Mouse (Mus musculus): ENCODE measurements at regions not wholly inside any gene's neighbourhood (a gene's known extent, or its start where the extent isn't known, plus 50 kb on each side); places are given as distances from the start of the nearest gene placed in this dataset.
A peak's percentile ranks its signal among the peaks of the same experiment; 100 is the strongest.

DNA sequence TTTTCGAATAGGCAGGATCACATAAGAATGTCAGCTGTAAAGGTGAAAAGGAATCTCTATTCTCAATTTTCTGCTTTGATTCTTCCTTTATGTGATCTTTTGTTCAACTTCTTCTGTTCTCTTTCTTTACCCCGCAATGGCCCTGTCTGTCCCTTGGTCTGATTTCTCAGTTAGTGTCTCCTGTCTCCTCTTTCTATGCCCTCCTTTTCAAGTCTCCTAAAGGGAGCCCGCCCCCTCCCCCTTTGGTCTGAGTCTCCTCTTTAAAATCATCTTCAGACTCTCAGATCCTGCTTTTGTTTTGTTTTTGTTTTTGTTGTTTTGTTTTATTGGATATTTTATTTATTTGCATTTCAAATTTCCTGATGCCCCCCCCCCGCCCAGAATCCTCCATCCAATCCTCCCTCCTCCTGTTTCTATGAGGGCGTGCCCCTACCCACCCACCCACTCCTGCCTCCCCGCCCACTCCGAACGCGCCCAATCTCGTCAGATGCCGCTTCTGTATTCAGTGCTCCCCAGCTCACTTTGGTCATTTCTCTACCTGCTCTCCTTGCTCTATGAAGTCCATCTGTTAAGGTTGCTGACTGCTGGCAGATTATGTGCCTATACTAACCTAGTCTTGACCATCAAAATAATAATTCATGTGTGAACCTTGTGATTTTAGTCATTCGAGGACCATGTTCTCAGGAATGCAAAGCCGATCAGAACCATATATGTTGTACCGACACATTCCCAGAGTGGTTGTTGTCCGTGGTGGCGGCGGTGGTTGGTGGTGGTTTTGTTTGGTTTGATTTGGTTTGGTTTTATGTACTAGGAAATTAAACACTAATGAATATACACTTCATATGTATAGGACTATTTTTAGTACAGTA lies 487.9 kb upstream of the Adam24 start:
- DNase-seq (ENCODE audit: low spot score), result no peak

DNA sequence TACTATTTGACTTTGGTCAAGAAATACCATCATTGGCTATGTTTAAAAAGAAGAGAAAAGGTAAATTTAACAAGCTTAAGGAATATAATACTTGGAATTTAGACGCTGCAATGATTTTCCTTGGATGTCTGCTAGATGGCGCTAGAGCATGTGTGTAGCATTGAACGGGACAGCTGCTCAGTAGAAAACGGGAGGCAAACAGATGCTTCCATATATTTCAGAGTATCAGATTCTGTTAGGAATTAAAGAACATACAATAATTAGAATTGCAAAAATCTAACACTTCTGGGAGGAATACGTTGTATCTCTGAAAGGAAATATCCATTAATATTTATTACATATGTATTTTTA lies 487.3 kb upstream of the Adam24 start:
- peak; percentile 75 for DNase-seq (ENCODE audit: low spot score)

DNA sequence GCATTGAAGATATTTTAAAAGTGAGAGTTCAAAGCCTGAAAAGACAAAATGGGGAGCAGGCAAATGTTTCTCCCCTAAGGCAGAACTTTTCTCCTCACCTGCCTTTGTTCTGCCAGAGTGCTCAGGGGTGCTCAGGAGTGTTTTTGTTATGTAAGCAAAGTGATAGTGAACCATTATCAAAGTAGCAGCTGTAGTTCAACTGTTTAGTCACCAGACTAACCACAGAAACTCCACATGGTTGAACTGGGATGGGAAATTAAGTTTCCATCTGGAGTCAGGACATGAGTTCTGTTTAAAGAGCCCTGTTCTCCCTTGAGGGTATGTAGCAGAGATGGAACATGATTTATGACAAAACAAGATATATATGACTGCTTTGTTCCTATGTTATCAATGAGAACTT lies 482.6 kb upstream of the Adam24 start:
- DNase-seq (ENCODE audit: low spot score), result no peak

DNA sequence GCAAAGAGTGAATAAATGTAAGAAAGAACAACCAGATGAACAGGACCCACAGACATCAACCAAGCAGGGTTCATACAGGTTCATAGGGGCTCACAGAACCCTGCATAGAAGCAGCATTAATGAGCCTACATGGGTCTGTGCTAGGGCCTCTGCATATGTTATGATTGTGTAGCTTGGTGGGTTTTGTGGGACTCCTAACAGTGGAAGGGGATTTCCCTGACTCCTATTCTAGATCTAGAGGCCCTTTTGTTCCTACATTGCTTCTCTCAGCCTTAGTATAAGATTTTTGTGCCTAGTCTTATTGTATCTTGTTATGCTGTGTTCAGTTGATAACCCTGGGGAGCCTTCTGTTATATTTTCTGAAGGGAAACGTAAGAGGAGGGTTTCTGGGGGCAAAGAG lies 481.7 kb upstream of the Adam24 start:
- DNase-seq (ENCODE audit: low spot score), result no peak

DNA sequence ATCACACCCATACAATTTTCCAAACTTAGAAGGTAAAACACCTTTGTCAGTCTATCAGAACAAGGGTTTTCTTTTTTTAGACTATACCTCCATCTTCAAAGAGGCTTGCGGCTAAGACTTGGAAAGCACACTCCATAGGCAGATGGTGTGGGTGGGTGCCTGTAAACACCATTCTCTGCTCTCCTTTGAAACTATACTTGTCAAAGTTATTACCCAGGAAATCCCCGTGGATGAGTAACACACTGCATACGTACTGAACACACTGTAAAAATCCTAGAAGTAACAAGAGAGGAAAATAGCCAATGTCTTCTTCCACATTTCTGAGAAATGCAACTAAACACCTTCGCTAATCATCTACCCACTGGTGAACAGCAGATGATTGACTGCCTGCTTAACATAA lies 464.0 kb upstream of the Adam24 start:
- no peak for DNase-seq (ENCODE audit: low spot score)

DNA sequence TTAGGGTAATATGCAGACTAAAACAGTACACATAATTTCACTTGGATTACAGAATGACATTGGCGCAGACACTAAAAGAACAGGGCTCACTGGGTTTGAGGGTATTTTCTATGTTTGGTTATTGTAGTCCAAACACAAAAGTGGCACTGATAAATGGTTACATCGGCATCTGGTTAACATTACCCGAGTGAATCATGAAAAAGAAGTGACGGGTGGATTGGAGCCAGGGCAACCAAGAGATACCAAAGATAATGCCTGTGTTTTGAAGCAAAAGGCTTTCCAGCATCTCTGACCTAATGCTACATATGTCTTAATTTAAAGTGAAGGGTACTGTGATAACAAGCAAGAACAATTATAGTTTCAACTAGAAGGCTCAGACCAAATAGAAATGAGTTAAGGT lies 451.4 kb upstream of the Adam24 start:
- peak; percentile 89 for DNase-seq (ENCODE audit: low spot score)

DNA sequence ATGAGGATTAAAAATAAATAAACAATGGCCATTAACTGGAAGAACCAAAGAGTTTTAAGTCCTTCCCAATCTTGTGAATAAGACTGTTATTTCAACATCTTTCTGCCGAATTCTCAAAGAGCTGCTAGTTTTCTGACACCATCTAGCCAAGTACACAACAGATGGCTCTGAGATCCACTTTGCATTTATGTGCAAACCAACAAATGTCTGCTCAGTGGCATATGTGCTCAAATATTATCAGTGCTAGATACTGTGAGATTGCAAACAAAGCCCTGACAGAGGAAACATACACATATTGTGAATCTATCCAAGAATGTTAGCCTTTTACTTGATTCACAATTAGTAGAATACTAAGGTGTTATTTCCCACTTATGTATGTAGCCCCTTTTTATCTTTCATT lies 447.6 kb upstream of the Adam24 start:
- no peak for DNase-seq (ENCODE audit: low spot score)
